Mouse (Mus musculus) heart, adult 2 months (tissue): Measurements from ENCODE around the gene Uck2.

ENCODE experiments used
- CTCF ChIP-seq: fragments of 200-600 bp; IDR thresholded peaks from 2 replicates; pipeline ENCODE4 v1.8.1; 2022; ENCODE audit warnings: antibody characterized with exemption, mild to moderate bottlenecking, moderate library complexity
- EP300 ChIP-seq: fragments of 200-500 bp; IDR thresholded peaks from 2 replicates; pipeline ENCODE4 v1.6.1; 2011; ENCODE audit warnings: low read depth, low read length, control low read depth; ENCODE audit not compliant: insufficient read depth
- POLR2A ChIP-seq: fragments of 200-500 bp; IDR thresholded peaks from 2 replicates; pipeline ENCODE4 v1.6.1; 2011; ENCODE audit warnings: mild to moderate bottlenecking, low read depth, low read length, control low read depth; ENCODE audit not compliant: insufficient read depth

DNA sequence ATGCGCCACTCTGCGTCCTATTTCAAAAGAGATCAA lies at the start of gene Uck2:
- no peak for TF ChIP-seq EP300
- no peak for TF ChIP-seq POLR2A
- no peak for TF ChIP-seq CTCF
